Mouse (Mus musculus) lung, adult 2 months (tissue): ENCODE data around the gene Zfp990. TPM values are rescaled to one million over a fixed set of nuclear protein-coding genes. Genes with fewer than 3 reads are reported as not detected.
"Not testable (repeated sequence)": the region's sequence is repeated elsewhere in the genome, so short reads cannot be mapped to it uniquely, and the experiment has no call there.

Experiments
- DNase-seq: peaks from one replicate; pipeline ENCODE4 v3.0.0; 2022
- H3K4me1 ChIP-seq: fragments of 200-500 bp; 2 replicates; pipeline ENCODE4 v1.6.1; 2011; ENCODE audit warnings: low read length; ENCODE audit not compliant: control insufficient read depth, insufficient read depth
- H3K4me3 ChIP-seq: fragments of 200-500 bp; replicated peaks from 2 replicates; pipeline ENCODE3; 2011; ENCODE audit warnings: low read depth, mild to moderate bottlenecking, control low read depth, low read length; ENCODE audit errors: extremely low read depth
- CTCF ChIP-seq: fragments of 200-500 bp; IDR thresholded peaks from 2 replicates; pipeline ENCODE4 v1.5.1; 2011; ENCODE audit warnings: mild to moderate bottlenecking, low read length, control low read depth; ENCODE audit not compliant: insufficient read depth
- POLR2A ChIP-seq: fragments of 200-500 bp; IDR thresholded peaks from 2 replicates; pipeline ENCODE4 v1.6.1; 2011; ENCODE audit warnings: low read depth, mild to moderate bottlenecking, control low read depth, low read length, borderline replicate concordance; ENCODE audit errors: extremely low read depth
- WGBS: fragments of 180-500 bp; shearing (Covaris S2); methylation state at CpG from one replicate; pipeline ENCODE4 v1.1.7; 2018; 5-methylcytosine and 5-hydroxymethylcytosine counted together
- polyA plus RNA-seq: library from polyadenylated mRNA; depleted of rRNA; stranded (reverse); fragments of >200 nt; gene quantifications from 2 replicates; pipeline ENCODE4 v1.2.3, GENCODE M21; 2012; rRNA removed

Gene Zfp990
- polyA plus RNA-seq: 0.08 TPM in 1 of 2 replicates, not detected in the other

DNA sequence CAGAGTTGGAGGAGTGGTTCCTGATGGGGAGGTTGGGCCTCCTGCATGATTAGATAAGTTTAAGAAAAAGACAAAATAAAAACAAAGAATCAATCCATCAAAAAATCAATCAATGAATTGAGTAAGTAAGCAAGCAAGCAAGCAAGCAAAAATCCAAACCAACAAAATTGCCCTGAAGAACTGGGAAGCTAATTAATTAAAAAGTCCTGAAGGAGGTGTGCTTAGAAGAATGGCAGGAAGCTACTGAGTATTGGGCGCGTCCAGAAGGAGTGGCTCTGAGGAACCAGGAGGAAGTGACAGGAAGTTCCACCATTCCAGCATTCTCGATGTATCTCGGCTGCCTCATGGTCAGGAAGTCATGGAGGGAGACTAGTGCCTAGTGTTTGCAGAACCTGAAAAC, at the start of gene Zfp990:
Gene Zfp990 (plus strand): TSS at position 301 of the 400 bp plus-strand sequence.
- H3K4me1 ChIP-seq, DNase-seq, H3K4me3 ChIP-seq: not testable (repeated sequence)
- WGBS: 65% methylated on average over 4 of the region's 4 CpGs

DNA sequence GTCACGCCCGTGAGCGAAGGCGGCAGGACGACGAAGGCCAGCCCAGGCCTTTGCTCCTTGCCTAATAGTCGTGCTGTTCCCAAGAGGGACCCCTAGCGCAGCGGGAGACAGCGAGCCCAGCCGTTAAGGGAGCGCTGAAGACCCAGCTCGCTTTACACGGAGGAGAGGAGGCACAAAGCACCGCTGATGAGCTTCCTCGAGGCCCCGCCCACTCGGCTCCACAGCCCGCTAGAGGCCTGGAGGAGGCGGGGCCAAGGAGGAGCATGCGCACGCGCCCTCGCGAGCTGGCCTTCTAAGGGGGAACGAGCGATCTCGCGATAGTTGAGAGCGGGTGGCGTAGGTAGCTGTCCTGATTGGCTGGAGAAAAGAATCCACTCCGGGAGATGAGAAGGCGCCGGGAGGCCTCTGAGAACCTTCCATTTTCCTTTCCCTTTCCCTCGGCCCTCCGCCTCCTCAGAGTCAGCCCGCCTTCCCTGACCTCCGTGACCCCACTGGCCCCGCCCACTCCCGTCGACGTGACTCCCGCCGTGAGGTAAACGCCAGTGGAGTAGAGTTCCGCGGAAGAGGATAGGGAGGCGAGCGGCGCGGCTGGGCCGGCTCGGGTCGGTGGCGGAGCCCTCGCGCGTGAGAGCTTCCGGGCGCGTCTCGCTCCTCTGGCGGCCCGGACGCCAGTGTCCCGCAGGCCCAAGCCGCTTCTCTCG, 46.9 kb upstream of the Zfp990 start:
- H3K4me1 ChIP-seq, H3K4me3 ChIP-seq, DNase-seq: not testable (repeated sequence)
- 20% methylated on average over 67 of the region's 68 CpGs for WGBS

DNA sequence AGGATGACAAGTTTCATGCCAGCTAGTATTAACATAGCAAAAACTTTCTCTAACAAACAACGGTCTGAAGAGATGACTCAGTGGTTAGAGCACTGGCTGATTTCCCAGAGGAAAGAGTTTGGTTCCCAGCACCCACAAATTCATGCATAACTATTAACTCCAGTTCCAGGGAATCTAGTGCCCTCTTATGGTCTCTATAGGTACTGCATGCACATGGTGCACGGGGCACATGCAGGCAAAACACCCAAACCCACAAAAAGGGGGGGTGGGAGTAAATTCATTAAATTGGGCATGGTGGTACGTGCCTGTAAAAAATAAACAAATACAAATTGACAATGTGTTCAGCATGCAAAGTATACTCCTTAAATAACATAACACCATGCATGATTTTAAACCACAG, 32.4 kb upstream of the Zfp990 start:
- 78% methylated on average over 3 of the region's 3 CpGs for WGBS
- no peak overlapping the region for H3K4me3 ChIP-seq
- H3K4me1 ChIP-seq: no peaks in the 10 kb centered on the region
- TF ChIP-seq CTCF (no peak), POLR2A (no peak)
- no peak for DNase-seq

DNA sequence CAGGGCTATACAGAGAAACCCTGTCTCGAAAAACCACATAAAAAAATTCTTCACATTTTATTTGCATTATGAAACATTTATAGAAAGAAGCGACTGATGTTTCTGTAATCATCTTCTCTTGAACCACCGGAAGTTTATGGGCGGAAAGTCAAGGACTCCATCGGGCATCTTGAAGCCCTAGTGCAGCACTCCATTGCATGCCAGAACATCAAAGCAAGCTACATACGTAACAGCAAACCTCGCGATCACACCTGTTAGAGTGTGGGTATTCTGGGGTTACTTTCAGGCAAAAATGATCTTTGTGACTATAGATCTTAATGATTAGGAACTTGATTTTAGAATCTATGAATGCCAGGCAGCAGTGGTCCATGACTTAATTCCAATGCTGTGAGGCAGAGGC, 29.9 kb upstream of the Zfp990 start:
- not testable (repeated sequence) for DNase-seq, H3K4me1 ChIP-seq, H3K4me3 ChIP-seq
- 87% methylated on average over 8 of the region's 8 CpGs for WGBS

DNA sequence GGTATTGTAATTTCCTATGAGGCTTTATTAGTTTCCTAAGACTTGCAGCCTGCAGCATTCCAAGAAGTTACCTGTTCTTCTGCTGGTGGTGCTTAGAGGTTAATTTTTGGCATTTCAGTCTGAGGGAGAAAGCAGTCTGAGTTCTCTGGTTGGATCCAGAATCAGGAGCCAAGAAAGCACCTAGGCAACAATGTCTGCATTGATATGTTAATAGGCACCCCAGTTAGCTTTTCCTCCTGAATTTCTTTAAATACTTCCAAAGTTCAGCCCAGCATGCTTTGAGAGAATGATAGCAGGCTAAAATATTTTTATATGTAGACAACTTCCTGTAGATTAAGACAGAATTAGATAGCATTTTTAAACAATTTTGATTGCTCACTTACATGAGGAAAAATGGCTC, 21.2 kb upstream of the Zfp990 start:
- Histone ChIP-seq H3K4me3 (no peak overlapping the region), H3K4me1 (no peaks in the 10 kb centered on the region)
- no peak for TF ChIP-seq CTCF
- DNase-seq: no peak

DNA sequence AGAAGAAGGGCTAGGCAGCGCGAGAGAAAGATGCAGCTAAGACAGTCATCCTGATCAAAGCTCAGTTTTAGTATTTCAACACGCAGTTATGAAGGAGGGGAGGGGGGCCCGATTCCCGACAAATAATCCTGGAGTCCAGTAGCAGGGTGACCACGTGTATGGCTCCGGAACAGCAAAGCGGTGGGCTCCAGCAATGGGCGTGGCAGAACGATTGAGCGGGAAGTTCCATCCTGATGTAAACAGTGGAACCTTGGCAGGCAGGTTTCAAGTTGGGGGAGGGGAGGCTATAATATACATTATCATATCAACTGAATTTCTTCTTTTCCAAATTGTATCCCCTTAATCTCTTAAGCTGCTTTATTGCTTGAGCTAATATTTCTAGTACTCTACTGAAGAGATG, 18.4 kb upstream of the Zfp990 start:
- Histone ChIP-seq H3K4me3 (no peak overlapping the region), H3K4me1 (no peaks in the 10 kb centered on the region)
- no peak for DNase-seq
- no peak for TF ChIP-seq POLR2A
- TF ChIP-seq CTCF: no peak
- WGBS: 76% methylated on average over 11 of the region's 11 CpGs

DNA sequence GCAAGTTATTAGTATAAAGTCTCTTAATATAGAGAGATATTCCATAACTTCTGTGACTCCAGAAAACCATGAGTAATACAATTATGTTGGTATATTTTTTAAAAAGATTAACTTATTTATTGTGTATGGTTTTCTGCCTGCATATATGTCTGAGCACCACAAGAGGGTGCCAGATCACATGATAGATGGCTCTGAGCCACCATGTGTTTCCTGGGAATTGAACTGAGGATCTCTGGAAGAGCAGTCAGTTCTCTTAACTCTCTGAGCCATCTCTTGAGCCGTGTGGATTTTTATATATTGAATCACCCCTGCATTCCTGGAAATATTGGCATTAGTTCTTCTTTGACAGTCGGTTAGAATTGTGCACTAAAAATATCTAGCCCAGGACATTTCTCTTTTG, 17.2 kb upstream of the Zfp990 start:
- H3K4me3 ChIP-seq, DNase-seq, H3K4me1 ChIP-seq: not testable (repeated sequence)
- WGBS: 71% methylated on average over 2 of the region's 2 CpGs

DNA sequence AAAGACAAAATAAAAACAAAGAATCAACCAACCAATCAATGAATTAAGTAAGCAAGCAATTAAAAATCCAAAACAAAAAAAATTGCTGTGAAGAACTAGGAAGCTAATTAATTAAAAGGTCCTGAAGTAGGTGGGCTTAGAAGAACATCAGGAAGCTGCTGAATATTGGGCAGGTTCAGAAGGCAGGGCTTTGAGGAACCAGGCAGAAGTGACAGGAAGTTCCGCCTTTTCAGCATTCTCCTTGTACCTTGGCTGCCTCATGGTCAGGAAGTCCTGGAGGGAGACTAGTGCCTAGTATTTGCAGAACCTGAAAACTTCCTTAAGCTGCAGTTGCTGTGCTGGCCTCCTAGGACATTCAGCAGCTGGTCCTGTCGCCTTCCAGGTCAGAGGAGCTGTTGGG, 4.1 kb downstream of the Zfp990 start:
- not testable (repeated sequence) for DNase-seq
- 41% methylated on average over 2 of the region's 2 CpGs for WGBS

DNA sequence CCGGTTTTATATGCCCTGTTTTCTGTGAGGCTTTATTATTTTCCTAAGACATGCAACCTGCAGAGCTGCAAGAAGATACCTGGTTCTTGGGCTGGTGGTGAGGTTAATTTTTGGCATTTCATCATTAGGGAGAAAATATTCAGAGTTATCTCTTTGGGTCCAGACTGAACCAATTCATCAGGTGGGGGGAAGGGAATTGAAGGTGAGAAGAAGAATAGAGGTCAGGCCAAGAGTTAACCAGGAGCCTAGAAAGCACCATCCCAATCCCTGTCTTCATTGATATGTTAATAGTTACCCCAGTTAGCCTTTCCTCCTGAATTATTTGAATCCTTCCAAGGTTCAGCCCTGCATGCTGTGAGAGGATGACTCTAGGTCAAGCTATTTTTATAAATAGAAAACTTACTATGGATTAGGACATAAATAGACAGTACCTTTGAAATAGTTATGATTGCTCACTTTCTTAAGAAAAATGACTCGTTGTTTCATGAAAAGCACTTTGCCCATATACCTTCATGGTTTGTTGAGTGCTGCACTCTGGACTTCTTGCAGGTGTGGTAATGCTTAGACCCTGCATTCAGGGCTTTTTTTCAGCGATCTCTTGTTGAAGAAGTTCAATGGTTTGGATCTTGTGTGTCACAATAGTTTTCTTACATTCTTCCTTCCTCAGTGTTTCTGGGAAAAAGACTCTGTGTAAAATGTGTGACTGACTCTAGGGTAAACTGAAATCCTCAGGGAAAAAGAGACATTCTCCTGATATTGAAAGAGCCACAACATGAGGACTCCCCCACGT, 5.4 kb downstream of the Zfp990 start:
- DNase-seq, H3K4me1 ChIP-seq, H3K4me3 ChIP-seq: not testable (repeated sequence)
- 66% methylated on average over 4 of the region's 4 CpGs for WGBS

More for the DNA sequence above, 4.1 kb downstream of the Zfp990 start:
- H3K4me3 ChIP-seq, H3K4me1 ChIP-seq: not testable (repeated sequence)

DNA sequence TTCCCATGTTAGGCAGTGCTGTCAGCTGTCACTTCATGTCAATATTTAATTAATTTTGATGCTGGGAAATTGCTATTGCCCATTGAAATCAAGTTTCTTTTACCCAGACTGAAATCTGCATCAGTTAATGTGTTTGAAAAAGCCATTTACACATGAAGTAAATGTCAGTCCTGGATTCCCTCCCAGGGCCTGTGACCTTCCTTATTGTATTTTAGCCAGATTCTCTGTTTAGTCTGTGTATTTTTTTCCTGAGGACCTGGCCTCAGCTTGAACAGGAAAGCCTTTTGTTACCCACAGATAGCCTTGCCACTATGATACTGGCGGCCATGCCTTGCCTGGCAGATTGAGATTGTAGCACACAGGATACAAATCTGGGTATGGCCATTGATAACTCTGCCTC, 6.8 kb downstream of the Zfp990 start:
- H3K4me1 ChIP-seq, H3K4me3 ChIP-seq, DNase-seq: not testable (repeated sequence)
- WGBS: 95% methylated on average over 1 of the region's 1 CpGs

DNA sequence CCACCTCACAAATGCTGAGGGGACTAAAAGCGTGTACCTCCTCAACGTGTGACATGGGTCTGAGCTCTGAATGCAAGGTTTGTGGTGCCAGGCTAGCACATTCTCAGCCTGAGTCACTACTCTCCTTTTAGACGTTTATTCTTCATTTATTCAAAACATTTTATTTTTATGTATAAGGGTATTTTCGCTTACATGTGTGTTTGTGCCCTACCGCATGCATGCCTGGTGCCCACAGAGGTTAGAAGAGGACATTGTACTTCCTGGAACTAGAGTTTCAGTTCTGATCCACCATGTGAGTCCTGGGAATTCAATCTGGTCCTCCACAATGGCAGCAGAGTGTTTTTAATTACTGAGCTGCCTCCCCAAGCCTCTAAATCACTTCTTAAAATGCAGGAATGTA, 33.3 kb downstream of the Zfp990 start:
- H3K4me3 ChIP-seq, DNase-seq, H3K4me1 ChIP-seq: not testable (repeated sequence)
- 71% methylated on average over 5 of the region's 5 CpGs for WGBS

DNA sequence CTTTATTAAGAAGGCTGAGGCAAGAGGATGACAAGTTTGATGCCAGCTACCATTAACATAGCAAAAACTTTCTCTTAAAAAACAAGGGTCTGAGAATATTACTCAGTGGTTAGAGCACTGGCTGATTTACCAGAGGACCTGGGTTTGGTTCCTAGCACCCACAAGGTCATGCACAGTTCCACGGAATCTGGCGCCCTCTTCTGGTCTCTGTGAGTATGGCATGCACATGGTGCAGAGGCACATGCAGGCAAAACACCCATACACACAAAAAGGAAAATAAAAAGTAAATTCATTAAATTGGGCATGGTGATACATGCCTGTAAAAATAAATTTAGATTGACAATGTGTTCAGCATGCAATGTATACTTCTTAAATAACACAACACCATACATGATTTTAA, 34.5 kb downstream of the Zfp990 start:
- H3K4me1 ChIP-seq, DNase-seq, H3K4me3 ChIP-seq: not testable (repeated sequence)
- 17% methylated on average over 2 of the region's 2 CpGs for WGBS

DNA sequence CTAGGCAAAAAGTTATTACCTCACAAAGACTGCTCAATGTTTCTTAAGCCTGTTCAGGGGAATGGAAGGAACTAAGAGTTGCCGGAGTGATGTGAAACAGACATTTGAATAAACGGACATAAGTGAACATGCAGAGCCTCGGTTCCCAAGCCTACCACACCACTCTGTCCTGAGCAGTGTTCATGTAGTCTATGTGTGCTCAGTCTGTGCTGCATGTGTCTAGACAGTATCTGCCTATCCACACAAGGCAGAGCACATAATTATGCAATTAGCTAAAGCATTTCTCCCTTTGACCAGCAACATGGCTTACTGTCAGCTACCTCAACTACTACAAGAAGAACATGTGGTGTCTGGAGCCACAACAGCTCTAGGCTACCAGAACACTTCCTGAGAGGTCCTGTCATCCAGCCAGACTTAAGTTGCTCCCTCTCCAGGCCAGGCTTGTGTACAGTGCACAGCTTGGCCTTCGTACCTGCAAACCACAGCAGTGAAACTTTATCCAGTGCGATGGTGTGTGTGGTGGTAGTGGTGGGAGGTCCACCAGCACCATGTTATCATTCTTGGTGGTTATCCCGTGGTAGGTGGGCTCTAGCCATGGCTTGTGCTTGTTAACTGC, 35.3 kb downstream of the Zfp990 start:
- H3K4me1 ChIP-seq, DNase-seq: not testable (repeated sequence)
- 69% methylated on average over 6 of the region's 6 CpGs for WGBS

DNA sequence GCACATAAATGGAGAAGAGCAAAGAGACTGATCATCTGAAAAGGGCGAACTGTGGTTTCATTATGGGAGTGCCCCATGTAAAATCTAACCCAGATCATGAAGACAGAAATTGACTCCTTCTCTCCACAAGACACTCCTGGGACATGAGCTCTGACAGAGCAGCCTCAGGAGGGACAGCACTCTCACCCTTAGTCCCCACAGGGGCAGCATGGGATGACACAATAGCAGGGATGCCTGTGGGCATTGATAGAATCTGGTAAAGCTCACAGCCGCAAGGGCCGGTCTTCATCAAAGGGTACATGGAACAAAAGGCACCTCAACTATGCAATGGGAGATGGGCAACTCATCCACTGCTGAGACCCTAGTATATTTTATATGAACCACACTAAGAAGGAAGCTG, 35.9 kb downstream of the Zfp990 start:
- H3K4me3 ChIP-seq, DNase-seq, H3K4me1 ChIP-seq: not testable (repeated sequence)
- 88% methylated on average over 3 of the region's 3 CpGs for WGBS

More for the DNA sequence above, 35.3 kb downstream of the Zfp990 start:
- H3K4me3 ChIP-seq: not testable (repeated sequence)
